In the genomic region with DNA sequence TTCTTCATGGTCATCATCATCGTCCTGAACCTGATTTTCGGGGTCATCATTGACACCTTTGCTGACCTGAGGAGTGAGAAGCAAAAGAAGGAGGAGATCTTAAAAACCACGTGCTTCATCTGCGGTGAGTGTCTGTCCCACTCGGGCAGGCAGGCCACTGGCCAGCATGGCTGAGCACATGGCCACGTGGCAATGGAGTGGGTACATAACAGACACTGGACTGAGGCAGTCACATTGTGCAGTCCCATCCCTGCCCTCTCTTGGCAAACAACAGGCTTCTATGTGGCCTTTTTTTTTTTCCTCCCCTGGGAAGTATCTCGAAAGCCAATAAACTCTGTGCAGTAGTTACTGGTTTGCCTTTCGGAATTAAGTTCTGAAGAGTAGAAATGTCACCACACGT, we compare ENCODE assay signal across 24 mouse cellular contexts.
"Had no signal": no experiment of that assay in that cellular context is flagged by ENCODE, and none has a peak within 500 bp of the region (broad histone marks: within the 10 kb centered on the region; RNA-seq: fewer than 3 reads in every experiment).

No protein-coding gene starts in this region.

- H3K36me3 ChIP-seq: hindbrain, embryonic 12.5 days; intestine, embryonic 15.5 days; liver, embryonic 15.5 days had no signal

- H3K9ac ChIP-seq: heart, embryonic 12.5 days; hindbrain, embryonic 12.5 days; hindbrain, embryonic 14.5 days; intestine, embryonic 15.5 days; limb, embryonic 12.5 days; liver, embryonic 13.5 days; liver, embryonic 15.5 days; liver, postnatal 0 days had no signal

- ATAC-seq: hindbrain, embryonic 16.5 days; inflammation-experienced regulatory T-cells, adult 6 months; intestine, postnatal 0 days; liver, postnatal 0 days had no signal

- H3K4me3 ChIP-seq: gastrocnemius, adult 2 months; heart, embryonic 10.5 days; heart, embryonic 12.5 days; hindbrain, embryonic 10.5 days; hindbrain, embryonic 12.5 days; intestine, embryonic 15.5 days; layer of hippocampus, adult 2 months; left cerebral cortex, adult 2 months; limb, embryonic 10.5 days; limb, embryonic 12.5 days; liver, embryonic 13.5 days; liver, embryonic 15.5 days had no signal

- H3K4me2 ChIP-seq: heart, embryonic 12.5 days; hindbrain, embryonic 12.5 days; hindbrain, embryonic 14.5 days; intestine, embryonic 15.5 days; limb, embryonic 12.5 days; liver, embryonic 13.5 days; liver, embryonic 15.5 days had no signal

- DNase-seq: gastrocnemius, adult 2 months; gastrocnemius, postnatal 10 days; heart, adult 18-20 months; heart, postnatal 10 days; heart, postnatal 4 days; liver; liver, embryonic 13.5 days; liver, postnatal 0 days; lung, adult 2 months had no signal

- H3K9me3 ChIP-seq: heart, embryonic 10.5 days; heart, embryonic 12.5 days; hindbrain, embryonic 10.5 days; hindbrain, embryonic 12.5 days; intestine, embryonic 15.5 days; limb, embryonic 10.5 days; limb, embryonic 12.5 days; liver, embryonic 13.5 days; liver, embryonic 15.5 days had no signal

- H3K4me1 ChIP-seq: hindbrain, embryonic 12.5 days had no signal

- H3K27me3 ChIP-seq: heart, embryonic 12.5 days; hindbrain, embryonic 12.5 days; intestine, embryonic 15.5 days; limb, embryonic 12.5 days; liver, embryonic 13.5 days; liver, embryonic 15.5 days had no signal

- H3K27ac ChIP-seq: gastrocnemius, adult 2 months; hindbrain, embryonic 10.5 days; hindbrain, embryonic 12.5 days; hindbrain, embryonic 14.5 days; intestine, embryonic 15.5 days; kidney, postnatal 0 days; left cerebral cortex, adult 2 months; limb, embryonic 10.5 days; limb, embryonic 12.5 days; liver, embryonic 13.5 days; liver, embryonic 15.5 days had no signal
